Mouse (Mus musculus): ENCODE results near the gene Slco2a1. TPM values are rescaled to one million over a fixed set of nuclear protein-coding genes. Genes with fewer than 3 reads are reported as not detected.
A peak's percentile ranks its signal among the peaks of the same experiment; 100 is the strongest.

The Slco2a1 gene
- polyA plus RNA-seq, 1 experiment from 2014 or later: 1.8 TPM

- no peaks in the 10 kb centered on the region for H3K36me3 ChIP-seq (replicated peaks; ENCODE audit: control insufficient read depth, insufficient read depth, low read depth, low read length)
- no peaks in the 10 kb centered on the region for H3K9me3 ChIP-seq (replicated peaks; ENCODE audit: control insufficient read depth, low read length)
- no peak overlapping the region for H3K27ac ChIP-seq (replicated peaks; ENCODE audit: low read depth, low read length)
- WGBS: 59% methylated on average over 6 of the region's 6 CpGs
- no peak overlapping the region for H3K4me3 ChIP-seq (ENCODE audit: low read depth, low read length)
- H3K4me1 ChIP-seq (ENCODE audit: control insufficient read depth, insufficient read depth, low read length): no peaks in the 10 kb centered on the region
- H3K9ac ChIP-seq (replicated peaks; ENCODE audit: low read length): no peak overlapping the region
- ATAC-seq (replicated peaks; ENCODE audit: insufficient number of reproducible peaks, low FRiP score, low TSS enrichment, low read depth) (no peak), DNase-seq (ENCODE audit: low spot score) (peak; percentile 41)
- H3K27me3 ChIP-seq (ENCODE audit: control insufficient read depth, insufficient read depth, low read length): no peaks in the 10 kb centered on the region
- H3K4me2 ChIP-seq (ENCODE audit: low read depth, low read length): no peak overlapping the region
Measured at GRCm38 (mm10) chr9:102990306-102991133, 2.0 kb downstream of the Slco2a1 start.

- no peak overlapping the region for H3K27ac ChIP-seq (replicated peaks; ENCODE audit: low read depth, low read length)
- H3K4me2 ChIP-seq (ENCODE audit: low read depth, low read length): no peak overlapping the region
- WGBS: 73% methylated on average over 4 of the region's 4 CpGs
- ATAC-seq (replicated peaks; ENCODE audit: insufficient number of reproducible peaks, low FRiP score, low TSS enrichment, low read depth): no peak
- H3K4me1 ChIP-seq (ENCODE audit: control insufficient read depth, insufficient read depth, low read length): no peaks in the 10 kb centered on the region
- H3K36me3 ChIP-seq (replicated peaks; ENCODE audit: control insufficient read depth, insufficient read depth, low read depth, low read length): no peaks in the 10 kb centered on the region
- H3K9ac ChIP-seq (replicated peaks; ENCODE audit: low read length): no peak overlapping the region
- H3K4me3 ChIP-seq (ENCODE audit: low read depth, low read length): no peak overlapping the region
- no peaks in the 10 kb centered on the region for H3K9me3 ChIP-seq (replicated peaks; ENCODE audit: control insufficient read depth, low read length)
- no peak for DNase-seq (ENCODE audit: low spot score)
- no peaks in the 10 kb centered on the region for H3K27me3 ChIP-seq (ENCODE audit: control insufficient read depth, insufficient read depth, low read length)
Measured at GRCm38 (mm10) chr9:102991134-102991406, 2.6 kb downstream of the Slco2a1 start.

- Histone ChIP-seq H3K4me1 (ENCODE audit: control insufficient read depth, insufficient read depth, low read length) (no peaks in the 10 kb centered on the region), H3K27ac (replicated peaks; ENCODE audit: low read depth, low read length) (no peak overlapping the region), H3K9me3 (replicated peaks; ENCODE audit: control insufficient read depth, low read length) (no peaks in the 10 kb centered on the region), H3K4me2 (ENCODE audit: low read depth, low read length) (no peak overlapping the region), H3K27me3 (ENCODE audit: control insufficient read depth, insufficient read depth, low read length) (no peaks in the 10 kb centered on the region), H3K4me3 (ENCODE audit: low read depth, low read length) (no peak overlapping the region), H3K9ac (replicated peaks; ENCODE audit: low read length) (no peak overlapping the region), H3K36me3 (replicated peaks; ENCODE audit: control insufficient read depth, insufficient read depth, low read depth, low read length) (no peaks in the 10 kb centered on the region)
- ATAC-seq (replicated peaks; ENCODE audit: insufficient number of reproducible peaks, low FRiP score, low TSS enrichment, low read depth): no peak
- peak; percentile 46 for DNase-seq (ENCODE audit: low spot score)
- 16% methylated on average over 6 of the region's 6 CpGs for WGBS
Measured at GRCm38 (mm10) chr9:102992877-102993276, 4.4 kb downstream of the Slco2a1 start.

GRCm38 (mm10) chr9:102993764-102994163 lies 5.3 kb downstream of the Slco2a1 start:
- no peak overlapping the region for H3K4me3 ChIP-seq (ENCODE audit: low read depth, low read length)
- no peak overlapping the region for H3K4me2 ChIP-seq (ENCODE audit: low read depth, low read length)
- no peaks in the 10 kb centered on the region for H3K4me1 ChIP-seq (ENCODE audit: control insufficient read depth, insufficient read depth, low read length)
- H3K36me3 ChIP-seq (replicated peaks; ENCODE audit: control insufficient read depth, insufficient read depth, low read depth, low read length): no peaks in the 10 kb centered on the region
- DNase-seq (ENCODE audit: low spot score): no peak
- H3K9ac ChIP-seq (replicated peaks; ENCODE audit: low read length): no peak overlapping the region
- WGBS: 68% methylated on average over 5 of the region's 5 CpGs
- no peak for ATAC-seq (replicated peaks; ENCODE audit: insufficient number of reproducible peaks, low FRiP score, low TSS enrichment, low read depth)
- H3K27ac ChIP-seq (replicated peaks; ENCODE audit: low read depth, low read length): no peak overlapping the region
- no peaks in the 10 kb centered on the region for H3K27me3 ChIP-seq (ENCODE audit: control insufficient read depth, insufficient read depth, low read length)
- H3K9me3 ChIP-seq (replicated peaks; ENCODE audit: control insufficient read depth, low read length): no peaks in the 10 kb centered on the region

GRCm38 (mm10) chr9:102995800-102996635 lies 7.5 kb downstream of the Slco2a1 start:
- WGBS: 88% methylated on average over 12 of the region's 12 CpGs
- H3K36me3 ChIP-seq (replicated peaks; ENCODE audit: control insufficient read depth, insufficient read depth, low read depth, low read length): no peaks in the 10 kb centered on the region
- H3K9me3 ChIP-seq (replicated peaks; ENCODE audit: control insufficient read depth, low read length): no peaks in the 10 kb centered on the region
- no peaks in the 10 kb centered on the region for H3K27me3 ChIP-seq (ENCODE audit: control insufficient read depth, insufficient read depth, low read length)
- H3K4me1 ChIP-seq (ENCODE audit: control insufficient read depth, insufficient read depth, low read length): no peaks in the 10 kb centered on the region
- ATAC-seq (replicated peaks; ENCODE audit: insufficient number of reproducible peaks, low FRiP score, low TSS enrichment, low read depth) (no peak), DNase-seq (ENCODE audit: low spot score) (no peak)
- H3K4me3 ChIP-seq (ENCODE audit: low read depth, low read length): no peak overlapping the region
- H3K27ac ChIP-seq (replicated peaks; ENCODE audit: low read depth, low read length): no peak overlapping the region
- no peak overlapping the region for H3K9ac ChIP-seq (replicated peaks; ENCODE audit: low read length)
- H3K4me2 ChIP-seq (ENCODE audit: low read depth, low read length): no peak overlapping the region

- 74% methylated on average over 7 of the region's 7 CpGs for WGBS
- Histone ChIP-seq H3K27me3 (ENCODE audit: control insufficient read depth, insufficient read depth, low read length) (no peaks in the 10 kb centered on the region), H3K4me3 (ENCODE audit: low read depth, low read length) (no peak overlapping the region), H3K27ac (replicated peaks; ENCODE audit: low read depth, low read length) (no peak overlapping the region), H3K4me2 (ENCODE audit: low read depth, low read length) (no peak overlapping the region), H3K9me3 (replicated peaks; ENCODE audit: control insufficient read depth, low read length) (no peaks in the 10 kb centered on the region), H3K4me1 (ENCODE audit: control insufficient read depth, insufficient read depth, low read length) (no peaks in the 10 kb centered on the region), H3K36me3 (replicated peaks; ENCODE audit: control insufficient read depth, insufficient read depth, low read depth, low read length) (no peaks in the 10 kb centered on the region), H3K9ac (replicated peaks; ENCODE audit: low read length) (no peak overlapping the region)
- ATAC-seq (replicated peaks; ENCODE audit: insufficient number of reproducible peaks, low FRiP score, low TSS enrichment, low read depth) (no peak), DNase-seq (ENCODE audit: low spot score) (no peak)
Measured at GRCm38 (mm10) chr9:103000384-103000783, 11.9 kb downstream of the Slco2a1 start.

GRCm38 (mm10) chr9:103004343-103004742 lies 15.8 kb downstream of the Slco2a1 start:
- no peak overlapping the region for H3K9ac ChIP-seq (replicated peaks; ENCODE audit: low read length)
- no peak overlapping the region for H3K27ac ChIP-seq (replicated peaks; ENCODE audit: low read depth, low read length)
- DNase-seq (ENCODE audit: low spot score) (no peak), ATAC-seq (replicated peaks; ENCODE audit: insufficient number of reproducible peaks, low FRiP score, low TSS enrichment, low read depth) (no peak)
- H3K4me3 ChIP-seq (ENCODE audit: low read depth, low read length): no peak overlapping the region
- H3K4me1 ChIP-seq (ENCODE audit: control insufficient read depth, insufficient read depth, low read length): peaks cover 3% of the 10 kb centered on the region; the same call in 1 of the 2 replicates
- WGBS: 76% methylated on average over 6 of the region's 6 CpGs
- H3K4me2 ChIP-seq (ENCODE audit: low read depth, low read length): no peak overlapping the region
- no peaks in the 10 kb centered on the region for H3K9me3 ChIP-seq (replicated peaks; ENCODE audit: control insufficient read depth, low read length)
- peaks cover 3% of the 10 kb centered on the region; the same call in 1 of the 2 replicates for H3K27me3 ChIP-seq (ENCODE audit: control insufficient read depth, insufficient read depth, low read length)
- H3K36me3 ChIP-seq (replicated peaks; ENCODE audit: control insufficient read depth, insufficient read depth, low read depth, low read length): no peaks in the 10 kb centered on the region

GRCm38 (mm10) chr9:103007699-103008078 lies 19.2 kb downstream of the Slco2a1 start:
- ATAC-seq (replicated peaks; ENCODE audit: insufficient number of reproducible peaks, low FRiP score, low TSS enrichment, low read depth) (peak; percentile 39), DNase-seq (ENCODE audit: low spot score) (peak; percentile 58)
- H3K4me1 ChIP-seq (ENCODE audit: control insufficient read depth, insufficient read depth, low read length): peaks cover 3% of the 10 kb centered on the region; the same call in 1 of the 2 replicates
- H3K9ac ChIP-seq (replicated peaks; ENCODE audit: low read length): peak overlapping the region; percentile 62
- no peaks in the 10 kb centered on the region for H3K9me3 ChIP-seq (replicated peaks; ENCODE audit: control insufficient read depth, low read length)
- H3K36me3 ChIP-seq (replicated peaks; ENCODE audit: control insufficient read depth, insufficient read depth, low read depth, low read length): no peaks in the 10 kb centered on the region
- 2% methylated on average over 15 of the region's 15 CpGs for WGBS
- H3K27ac ChIP-seq (replicated peaks; ENCODE audit: low read depth, low read length): no peak overlapping the region; the same call in 1 of the 2 replicates
- H3K27me3 ChIP-seq (ENCODE audit: control insufficient read depth, insufficient read depth, low read length): peaks cover 3% of the 10 kb centered on the region; the same call in 1 of the 2 replicates
- peak overlapping the region; percentile 41 for H3K4me3 ChIP-seq (ENCODE audit: low read depth, low read length)
- H3K4me2 ChIP-seq (ENCODE audit: low read depth, low read length): peak overlapping the region; percentile 95
